Mouse (Mus musculus) spleen, adult 2 months (tissue): ENCODE measurements around the gene Ncapd3.

Source experiments
- CTCF ChIP-seq: fragments of 200-500 bp; IDR thresholded peaks from 2 replicates; pipeline ENCODE4 v1.5.1; 2011; ENCODE audit warnings: mild to moderate bottlenecking, inconsistent platforms; ENCODE audit not compliant: insufficient read depth, insufficient read length, insufficient replicate concordance; ENCODE audit errors: extremely low read depth
- POLR2A ChIP-seq: fragments of 200-500 bp; IDR thresholded peaks from 2 replicates; pipeline ENCODE4 v1.6.1; 2011; ENCODE audit warnings: low read depth, low read length, inconsistent platforms

GRCm38 (mm10) chr9:26997062-26997461, 32.9 kb upstream of the Ncapd3 start:
- TF ChIP-seq CTCF (no peak), POLR2A (no peak)
